Mouse (Mus musculus) layer of hippocampus, postnatal 14 days (tissue): ENCODE measurements around the gene Cda. TPM values are rescaled to one million over a fixed set of nuclear protein-coding genes. Genes with fewer than 3 reads are reported as not detected.

Source experiments
- DNase-seq, 2 experiments: peaks; one replicate each; pipeline ENCODE4 v3.0.0; 2021 to 2022; ENCODE audit warnings: low spot score in 2 of 2, mixed read lengths in 1 of 2
- total RNA-seq, 2 experiments: library from RNA; stranded (reverse); gene quantifications; 2 replicates each; pipeline ENCODE4 v1.2.3; 2021

Gene Cda
- total RNA-seq, 2 experiments from 2014 or later = 1.2 to 2.9 TPM

DNA sequence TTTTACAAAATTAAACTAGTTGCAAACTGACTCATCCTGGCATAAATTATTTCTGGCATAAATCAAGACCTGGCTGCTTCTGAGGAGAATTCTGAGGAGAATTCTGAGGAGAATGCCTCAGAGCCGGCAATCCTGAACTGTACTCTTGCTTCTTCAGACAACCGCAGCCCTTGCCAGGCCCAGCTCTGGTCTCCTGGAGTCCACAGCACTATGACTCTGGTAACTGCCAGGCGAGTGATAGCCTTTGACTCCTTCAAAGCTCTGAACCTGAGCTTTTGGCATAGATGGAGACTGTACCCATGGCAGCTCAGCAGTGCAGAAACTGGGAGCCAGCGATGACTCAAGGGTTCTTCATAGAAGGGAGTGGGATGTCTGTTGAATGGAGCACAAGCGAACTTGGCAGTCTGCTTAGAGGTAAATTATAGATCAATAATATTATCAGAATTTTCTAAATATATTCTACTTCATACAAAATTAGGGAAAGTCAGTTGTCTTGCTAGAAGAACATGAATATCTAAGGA, 3.3 kb upstream of the Cda start:
- DNase-seq = no peak

- DNase-seq = no peak
Observed at GRCm38 (mm10) chr4:138368498-138369260, 887 bp upstream of the Cda start.

DNA sequence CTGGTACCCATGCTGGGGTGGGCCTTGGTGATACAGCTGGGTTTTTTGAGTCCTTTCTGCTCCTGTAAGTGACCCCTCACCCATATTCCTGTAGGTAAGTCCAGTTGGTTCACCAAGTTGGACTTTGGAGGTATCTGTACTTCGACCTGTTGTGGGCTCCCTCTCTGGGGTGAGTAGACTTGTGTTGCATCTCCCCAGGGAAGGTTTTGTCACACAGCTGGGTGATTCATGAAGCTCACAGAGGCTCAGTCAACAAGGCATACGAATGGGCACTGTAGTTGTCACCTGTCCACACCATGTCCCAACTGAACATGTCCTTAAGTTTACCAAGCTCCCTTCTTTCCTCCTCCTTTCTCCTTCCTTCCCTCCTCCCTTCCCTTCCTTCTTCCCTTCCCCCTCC, 1.2 kb downstream of the Cda start:
- no peak for DNase-seq

- DNase-seq = no peak
Observed at GRCm38 (mm10) chr4:138363511-138363910, 4.3 kb downstream of the Cda start.

- DNase-seq = no peak
Observed at GRCm38 (mm10) chr4:138362883-138363282, 4.9 kb downstream of the Cda start.

DNA sequence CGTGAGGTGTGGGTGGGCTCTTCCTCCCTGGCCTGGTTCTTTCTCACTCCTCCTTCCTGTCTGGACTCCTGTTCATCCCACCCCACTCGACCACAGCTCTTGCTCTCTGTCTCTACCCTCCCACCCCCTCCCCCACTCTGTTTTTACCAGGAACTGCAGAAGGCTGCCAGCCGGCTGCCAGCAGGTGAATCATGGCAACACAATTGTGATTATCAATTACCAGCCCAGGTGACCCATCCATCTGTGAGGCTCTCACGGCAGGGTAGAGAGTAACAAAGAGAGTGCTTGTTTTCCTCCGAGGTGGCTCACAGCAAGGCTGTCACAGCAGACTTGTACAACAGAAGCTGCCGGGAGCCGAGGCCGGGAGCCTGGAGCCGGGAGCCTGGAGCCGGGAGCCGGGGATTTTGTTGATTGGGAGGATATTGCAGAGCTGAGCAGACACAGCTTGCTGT, 6.4 kb downstream of the Cda start:
- DNase-seq = no peak

DNA sequence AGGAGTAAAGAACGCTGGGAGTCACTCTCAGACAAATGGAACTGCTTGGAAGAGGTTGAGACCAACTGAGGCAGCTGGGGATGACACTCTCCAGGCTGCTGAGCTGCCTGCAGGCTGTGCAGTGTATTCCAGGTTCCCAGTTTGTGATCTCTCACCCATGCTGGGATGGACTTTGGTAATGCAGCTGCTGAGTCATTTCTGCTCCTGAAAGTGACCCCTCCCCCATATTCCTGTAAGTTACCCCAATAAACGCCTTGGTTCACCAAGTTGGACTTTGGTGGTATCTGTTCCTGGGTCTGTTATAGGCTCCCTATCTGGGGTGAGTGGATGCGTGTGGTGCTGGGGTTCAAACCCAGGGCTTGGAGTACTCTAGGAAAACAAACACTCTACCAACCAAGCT, 9.6 kb downstream of the Cda start:
- no peak for DNase-seq

DNA sequence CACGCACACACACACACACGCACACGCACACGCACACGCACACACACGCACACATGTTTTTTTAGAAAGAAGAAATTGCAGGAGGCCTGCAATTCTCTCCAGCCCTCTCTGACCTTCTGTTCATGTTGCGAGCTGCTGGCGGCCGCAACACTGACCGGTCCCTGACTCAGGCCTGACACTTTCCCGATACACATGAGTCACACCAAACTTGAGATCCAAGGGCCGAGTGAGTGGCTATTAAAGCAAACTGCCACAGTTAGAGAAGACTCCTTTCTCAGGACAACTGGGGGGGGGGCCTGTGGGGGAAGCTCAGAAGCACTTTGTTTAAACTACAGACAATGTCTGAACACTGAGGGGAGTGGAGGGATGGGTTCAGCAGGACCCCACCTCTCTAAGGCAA, 11.2 kb downstream of the Cda start:
- DNase-seq = no peak

- no peak for DNase-seq
Observed at GRCm38 (mm10) chr4:138356141-138356540, 11.7 kb downstream of the Cda start.

DNA sequence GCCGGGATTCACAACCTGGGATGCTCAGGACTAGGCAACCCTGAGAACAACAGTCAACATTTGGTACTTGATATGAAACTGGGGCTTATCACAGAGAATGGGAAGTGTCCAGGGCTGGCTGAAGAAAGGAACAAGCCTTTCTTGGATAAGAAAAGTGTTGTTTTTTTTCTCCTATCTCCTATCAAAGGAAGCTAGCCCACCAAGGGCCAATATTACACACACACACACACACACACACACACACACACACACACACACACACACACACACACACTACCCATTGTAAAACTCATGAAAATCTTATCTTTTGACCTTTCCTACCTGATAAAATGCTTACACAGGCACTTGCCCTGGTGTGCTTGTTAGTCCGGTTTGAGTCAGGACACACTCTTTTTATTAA, 12.3 kb downstream of the Cda start:
- DNase-seq = no peak

DNA sequence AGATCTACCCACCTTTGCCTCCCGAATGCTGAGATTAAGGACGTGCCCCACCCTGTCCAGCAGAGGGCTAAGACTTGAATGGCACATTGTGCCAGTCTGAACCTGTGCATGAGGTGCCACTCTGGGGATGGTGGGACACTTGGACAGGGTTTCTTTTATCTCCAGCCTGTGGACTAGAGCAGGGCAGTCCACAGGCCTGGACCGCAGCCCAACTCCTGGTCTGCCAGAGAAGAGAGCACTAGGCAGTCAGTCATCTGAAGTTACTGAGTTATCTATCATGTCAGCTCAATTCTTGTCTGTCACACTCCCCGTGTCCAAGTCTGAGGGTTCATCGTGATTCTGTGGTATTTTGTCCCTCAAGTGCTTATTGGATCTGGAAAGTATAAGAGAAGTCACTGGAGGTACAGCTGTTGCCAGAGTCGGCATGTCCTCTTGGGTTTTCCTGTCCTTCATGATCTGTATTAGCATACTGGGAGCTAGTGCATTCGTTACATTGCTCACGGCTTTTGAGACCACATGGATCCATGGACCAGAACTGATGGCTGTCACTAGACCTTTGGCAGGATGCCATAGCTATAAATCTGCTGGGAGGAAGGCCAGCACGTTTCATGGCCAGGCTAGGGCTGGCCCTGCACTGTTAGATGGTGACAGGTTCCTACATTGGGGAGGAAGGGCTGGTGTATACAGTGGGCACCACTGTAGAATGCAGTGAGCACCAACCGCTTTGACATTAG, 14.2 kb downstream of the Cda start:
- no peak for DNase-seq

- DNase-seq = no peak
Observed at GRCm38 (mm10) chr4:138352692-138353091, 15.1 kb downstream of the Cda start.

DNA sequence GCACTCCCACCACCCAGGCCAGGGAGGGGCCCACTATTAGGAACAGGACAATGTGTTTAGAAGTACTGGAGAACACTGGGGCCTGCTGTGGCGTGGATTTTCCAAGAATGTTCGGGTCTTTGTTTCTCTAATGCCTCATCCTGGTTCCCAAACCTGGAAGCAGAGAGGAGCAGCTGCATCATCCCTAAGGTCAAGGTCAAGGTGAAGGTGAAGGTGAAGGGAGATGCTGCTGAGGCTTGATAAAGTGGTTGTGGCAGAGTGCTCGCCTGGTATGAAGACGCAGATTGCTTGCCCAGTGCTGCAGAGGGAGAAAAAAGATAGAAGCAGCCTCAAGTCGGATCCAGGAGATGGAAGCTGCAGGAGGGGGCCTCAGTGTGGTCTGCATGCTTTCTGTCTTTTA, 16.0 kb downstream of the Cda start:
- no peak for DNase-seq

GRCm38 (mm10) chr4:138348716-138349115, 19.1 kb downstream of the Cda start:
- DNase-seq = peak in 1 of 2 experiments; percentile 39

- DNase-seq = no peak
Observed at GRCm38 (mm10) chr4:138347280-138347679, 20.5 kb downstream of the Cda start.

GRCm38 (mm10) chr4:138344891-138345545, 22.8 kb downstream of the Cda start:
- DNase-seq = no peak

DNA sequence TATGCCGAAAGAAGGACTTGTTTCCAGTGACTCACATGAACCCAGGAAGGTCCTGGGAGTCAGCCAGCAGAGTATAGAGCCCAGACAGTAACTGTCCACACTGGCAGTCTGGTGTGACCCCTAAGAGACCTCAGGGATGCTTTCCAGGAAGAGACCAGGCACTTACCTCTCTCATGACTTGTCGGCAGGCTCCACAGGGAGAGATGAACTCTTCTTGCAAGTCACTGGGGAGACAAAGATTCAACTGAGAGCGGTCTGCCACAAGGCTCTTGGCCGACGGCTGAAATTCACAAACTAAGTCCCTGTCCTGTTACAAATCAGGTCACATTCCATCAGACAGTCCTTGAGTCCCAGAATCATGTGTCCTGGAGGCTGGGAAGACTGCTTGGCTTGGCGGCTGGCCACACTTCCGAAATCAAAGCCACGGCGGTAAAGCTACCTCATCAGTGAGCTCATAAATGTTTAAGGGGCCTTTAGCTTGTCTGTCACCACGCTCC, 24.4 kb downstream of the Cda start:
- no peak for DNase-seq

DNA sequence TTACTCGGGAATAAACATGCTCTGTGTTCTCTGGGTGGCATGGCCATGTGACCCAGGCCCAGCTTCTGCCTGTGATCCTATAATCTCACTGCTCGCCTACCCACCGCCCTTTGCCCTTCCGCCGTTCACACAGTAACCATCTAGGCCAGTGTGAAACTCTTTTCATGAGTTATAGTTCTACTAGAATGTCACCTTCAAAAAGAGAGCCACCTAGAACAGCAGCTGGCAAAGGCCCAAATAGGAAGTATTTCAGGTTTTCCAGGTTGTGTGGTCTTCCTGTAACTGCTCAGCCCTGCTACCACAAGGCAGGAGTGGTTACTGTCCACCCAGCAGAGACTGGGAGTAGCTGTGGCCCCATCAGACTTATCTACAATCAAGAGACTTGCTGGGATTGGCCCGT, 25.0 kb downstream of the Cda start:
- DNase-seq = no peak

DNA sequence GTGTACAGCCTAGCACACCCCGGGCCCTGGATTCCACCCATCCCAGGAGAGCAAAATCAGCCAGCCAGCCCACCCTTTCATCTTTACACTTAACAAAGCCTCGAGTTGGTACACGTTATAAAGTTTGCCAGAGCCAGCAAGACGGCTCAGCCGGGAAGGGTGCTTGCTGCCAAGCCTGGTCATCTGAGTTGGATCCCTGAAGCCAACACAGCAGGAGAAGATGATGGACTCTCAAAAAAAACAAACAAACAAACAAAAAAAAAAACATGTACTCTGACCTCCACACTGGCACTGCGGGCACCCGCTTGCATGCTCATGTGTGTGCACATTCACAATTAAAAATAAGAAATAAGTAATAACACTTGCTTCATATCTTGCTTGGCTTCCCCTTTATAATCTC, 25.7 kb downstream of the Cda start:
- no peak for DNase-seq

GRCm38 (mm10) chr4:138341393-138341792, 26.4 kb downstream of the Cda start:
- no peak for DNase-seq

DNA sequence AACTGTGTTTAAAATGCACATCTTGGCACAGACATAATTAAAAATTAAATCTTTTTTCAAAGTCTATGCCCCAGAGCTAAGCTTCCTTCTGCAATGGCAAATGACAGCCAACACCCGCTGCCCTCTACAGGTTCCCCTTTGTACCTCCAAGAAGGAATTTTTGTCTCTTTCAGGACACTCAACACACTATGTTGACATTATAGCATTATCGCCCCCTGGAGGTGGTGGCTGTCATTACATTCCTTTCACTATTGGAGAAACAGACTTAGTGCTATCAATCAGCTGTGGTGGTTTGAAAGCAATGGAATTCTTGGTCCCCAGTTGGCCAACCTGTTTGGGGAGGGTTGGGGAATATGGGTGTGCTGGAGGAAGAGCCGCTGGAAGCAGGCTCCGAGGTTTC, 27.8 kb downstream of the Cda start:
- DNase-seq = peak; percentile 48 to 50

GRCm38 (mm10) chr4:138337341-138337740, 30.5 kb downstream of the Cda start:
- DNase-seq = no peak
